Mouse (Mus musculus) cerebellum, adult 11-12 months (tissue): Measurements from ENCODE around the gene Ackr3.

Experiments used
- DNase-seq: peaks from one replicate; pipeline ENCODE4 v3.0.0; 2022

The Ackr3 gene

DNA sequence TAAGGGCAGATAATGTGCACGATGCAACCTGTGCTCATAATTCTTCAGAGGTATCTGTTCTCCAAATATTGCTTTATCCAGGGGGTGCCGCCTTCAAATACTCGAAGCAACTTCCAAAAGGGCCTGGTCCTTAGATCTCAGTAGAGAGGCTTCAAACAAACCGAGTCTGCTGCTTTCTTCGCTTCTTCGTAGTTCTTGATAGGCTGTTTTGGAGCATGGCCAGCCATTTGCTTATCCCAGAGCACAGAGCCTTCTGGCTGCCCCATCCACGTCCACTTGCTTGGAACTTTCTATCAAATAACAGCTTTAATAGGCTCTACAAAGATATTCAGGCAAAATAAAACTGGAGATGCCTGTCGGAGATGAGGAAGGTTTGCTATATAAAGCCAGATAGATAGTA lies 58.6 kb downstream of the Ackr3 start:
- DNase-seq, result no peak
